Mouse (Mus musculus) MEL (cell line): ENCODE results near the gene Fer. TPM values are rescaled to one million over a fixed set of nuclear protein-coding genes. Genes with fewer than 3 reads are reported as not detected.

Experiments
- DNase-seq: peaks from one replicate; pipeline ENCODE4 v3.0.0; 2011; ENCODE audit warnings: low read depth, low spot score
- H3K27ac ChIP-seq: 2 replicates; pipeline ENCODE4 v1.5.1; 2012; ENCODE audit warnings: low read depth, mild to moderate bottlenecking, control low read depth, low read length, moderate library complexity; ENCODE audit not compliant: control insufficient read depth
- H3K27me3 ChIP-seq, 2 experiments: fragments of 150-350 bp in 1 of 2; sonication (generic) in 1 of 2; 2 replicates each; pipeline ENCODE4 v1.6.1; 2012; ENCODE audit warnings: low read length in 2 of 2, mild to moderate bottlenecking in 2 of 2, improper control_type of control experiment in 1 of 2, moderate library complexity in 1 of 2; ENCODE audit not compliant: insufficient read depth in 2 of 2, control insufficient read depth in 1 of 2
- H3K36me3 ChIP-seq, 2 experiments: 2 replicates each; pipeline ENCODE4 v1.6.1; 2012 to 2014; ENCODE audit warnings: low read length in 2 of 2, improper control_type of control experiment in 1 of 2, inconsistent platforms in 1 of 2, mild to moderate bottlenecking in 1 of 2; ENCODE audit not compliant: insufficient read depth in 2 of 2, control insufficient read depth in 1 of 2
- H3K4me1 ChIP-seq, 2 experiments: fragments of 150-350 bp in 1 of 2; sonication (generic) in 1 of 2; 2 replicates each; pipeline ENCODE4 v1.6.1; 2012; ENCODE audit warnings: low read length in 2 of 2, improper control_type of control experiment in 1 of 2, mild to moderate bottlenecking in 1 of 2; ENCODE audit not compliant: insufficient read depth in 2 of 2, control insufficient read depth in 1 of 2
- H3K4me3 ChIP-seq, 2 experiments: fragments of 150-350 bp in 1 of 2; sonication (generic) in 1 of 2; 2 replicates each; pipeline ENCODE4 v1.5.1; 2012; ENCODE audit warnings: low read depth in 2 of 2, low read length in 2 of 2, mild to moderate bottlenecking in 2 of 2, moderate library complexity in 2 of 2, control low read depth in 1 of 2, improper control_type of control experiment in 1 of 2; ENCODE audit not compliant: control insufficient read depth in 1 of 2, insufficient read depth in 1 of 2
- H3K79me2 ChIP-seq: 2 replicates; pipeline ENCODE4 v1.6.1; 2012; ENCODE audit warnings: mild to moderate bottlenecking, low read length, moderate library complexity; ENCODE audit not compliant: control insufficient read depth, poor library complexity, insufficient read depth
- H3K9ac ChIP-seq: 2 replicates; pipeline ENCODE4 v1.6.1; 2012; ENCODE audit warnings: low read depth, mild to moderate bottlenecking, control low read depth, low read length, moderate library complexity; ENCODE audit not compliant: control insufficient read depth, poor library complexity, severe bottlenecking
- H3K9me3 ChIP-seq: fragments of 150-350 bp; sonication (generic); replicated peaks from 2 replicates; pipeline ENCODE4 v1.6.1; 2012; ENCODE audit warnings: mild to moderate bottlenecking, low read length, improper control_type of control experiment, moderate library complexity; ENCODE audit not compliant: insufficient read depth
- BHLHE40 ChIP-seq: IDR thresholded peaks from 2 replicates; pipeline ENCODE4 v1.6.1; 2012; ENCODE audit warnings: low read depth, mild to moderate bottlenecking, inconsistent platforms, low read length, improper control_type of control experiment, borderline replicate concordance
- CHD1 ChIP-seq: IDR thresholded peaks from 2 replicates; pipeline ENCODE4 v1.6.1; 2012; ENCODE audit warnings: low read depth, mild to moderate bottlenecking, inconsistent platforms, low read length, improper control_type of control experiment
- CHD2 ChIP-seq: IDR thresholded peaks from 2 replicates; pipeline ENCODE4 v1.6.1; 2011; ENCODE audit warnings: low read length, improper control_type of control experiment
- CTCF ChIP-seq, 3 experiments: IDR thresholded peaks in 2 of 3; conservative IDR thresholded peaks in 1 of 3; 2 replicates each; pipeline ENCODE4 v1.5.1; 2011 to 2012; ENCODE audit warnings: low read length in 3 of 3, low read depth in 2 of 3, mild to moderate bottlenecking in 2 of 3, improper control_type of control experiment in 1 of 3, inconsistent platforms in 1 of 3, mixed read lengths in 1 of 3, moderate library complexity in 1 of 3; ENCODE audit not compliant: control insufficient read depth in 1 of 3, insufficient read depth in 1 of 3, poor library complexity in 1 of 3, severe bottlenecking in 1 of 3
- E2F4 ChIP-seq: IDR thresholded peaks from 2 replicates; pipeline ENCODE4 v1.6.1; 2011; ENCODE audit warnings: low read depth, low read length, improper control_type of control experiment, borderline replicate concordance
- EP300 ChIP-seq, 2 experiments: IDR thresholded peaks; 2 replicates each; pipeline ENCODE4 v1.6.1; 2011; ENCODE audit warnings: improper control_type of control experiment in 2 of 2, low read length in 2 of 2, low read depth in 1 of 2, mild to moderate bottlenecking in 1 of 2
- MAFK ChIP-seq: IDR thresholded peaks from 2 replicates; pipeline ENCODE4 v1.6.1; 2011; ENCODE audit warnings: low read depth, mild to moderate bottlenecking, low read length, improper control_type of control experiment, borderline replicate concordance
- NRF1 ChIP-seq: IDR thresholded peaks from 2 replicates; pipeline ENCODE4 v1.6.1; 2014; ENCODE audit warnings: low read depth, mild to moderate bottlenecking, inconsistent platforms, low read length, improper control_type of control experiment, moderate library complexity; ENCODE audit not compliant: poor library complexity, insufficient read depth, severe bottlenecking
- POLR2AphosphoS5 ChIP-seq: IDR thresholded peaks from 2 replicates; pipeline ENCODE4 v1.6.1; 2012; ENCODE audit warnings: low read depth, borderline replicate concordance, mild to moderate bottlenecking, inconsistent platforms, low read length, moderate library complexity, mixed read lengths
- SIN3A ChIP-seq: IDR thresholded peaks from 2 replicates; pipeline ENCODE4 v1.6.1; 2012; ENCODE audit warnings: low read length, improper control_type of control experiment, inconsistent platforms
- TAL1 ChIP-seq: IDR thresholded peaks from 2 replicates; pipeline ENCODE4 v1.6.1; 2012; ENCODE audit warnings: mild to moderate bottlenecking, inconsistent platforms, low read length, moderate library complexity, mixed read lengths
- TCF12 ChIP-seq: IDR thresholded peaks from 2 replicates; pipeline ENCODE4 v1.6.1; 2014; ENCODE audit warnings: low read depth, mild to moderate bottlenecking, inconsistent platforms, low read length, improper control_type of control experiment, moderate library complexity
- ZC3H11A ChIP-seq: IDR thresholded peaks from 2 replicates; pipeline ENCODE4 v1.6.1; 2012; ENCODE audit warnings: low read depth, mild to moderate bottlenecking, inconsistent platforms, low read length, improper control_type of control experiment
- polyA plus RNA-seq, 2 experiments: library from polyadenylated mRNA; stranded (reverse) in 1 of 2; unstranded in 1 of 2; fragments of >175 nt in 1 of 2; fragments of >200 nt in 1 of 2; gene quantifications; 2 replicates each; pipeline versions ENCODE4 v1.2.1 to v1.2.4; 2012; ENCODE audit warnings: low replicate concordance in 2 of 2, low read depth in 1 of 2; ENCODE audit not compliant: insufficient read length in 2 of 2, insufficient read depth in 1 of 2, missing spikeins in 1 of 2
- total RNA-seq: library from RNA; depleted of rRNA; stranded (reverse); fragments of 300-350 nt; gene quantifications from 2 replicates; pipeline ENCODE4 v1.2.3, GENCODE M21; 2012

Gene Fer
- total and polyA plus RNA-seq, 3 experiments: 8.5 to 11.2 TPM; not detected in 1

DNA sequence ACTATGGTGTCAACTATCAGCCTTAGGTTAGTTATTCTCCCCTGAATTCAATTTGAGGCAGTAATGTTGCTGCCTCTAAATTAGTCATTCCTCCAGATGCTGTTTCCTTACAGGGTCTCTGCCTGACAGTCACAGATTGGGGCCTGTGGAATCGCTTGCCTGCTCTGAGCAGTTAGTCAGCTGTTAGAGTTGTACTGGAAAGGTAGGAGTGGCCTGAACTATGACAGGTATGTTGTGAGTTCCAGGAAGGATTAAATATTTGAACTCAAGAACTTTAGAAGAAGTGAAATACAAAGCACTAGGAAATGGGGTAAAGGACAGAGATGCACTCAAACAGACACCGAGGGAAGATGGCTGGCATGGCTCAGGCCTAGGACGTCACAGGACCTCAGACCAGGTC lies 233.9 kb downstream of the Fer start:
- Histone ChIP-seq H3K36me3 (peaks cover 0 to 6% of the 10 kb centered on the region in 2 experiments; a peak in 2 of 4 replicates), H3K79me2 (no peaks in the 10 kb centered on the region), H3K27me3 (no peaks in the 10 kb centered on the region), H3K9ac (no peak overlapping the region), H3K4me1 (peaks cover 4 to 5% of the 10 kb centered on the region in 2 experiments; a peak in 3 of 4 replicates), H3K9me3 (no peaks in the 10 kb centered on the region), H3K4me3 (no peak overlapping the region), H3K27ac (no peak overlapping the region)
- DNase-seq: no peak
- TF ChIP-seq MAFK (no peak), POLR2AphosphoS5 (no peak), ZC3H11A (no peak), CHD2 (no peak), CHD1 (no peak), SIN3A (no peak), NRF1 (no peak), E2F4 (no peak), EP300 (IDR thresholded peaks at IDR 0.05; ENCODE audit: low read depth in 1 of 2, low read length in 2 of 2) (no peak), TAL1 (no peak)

DNA sequence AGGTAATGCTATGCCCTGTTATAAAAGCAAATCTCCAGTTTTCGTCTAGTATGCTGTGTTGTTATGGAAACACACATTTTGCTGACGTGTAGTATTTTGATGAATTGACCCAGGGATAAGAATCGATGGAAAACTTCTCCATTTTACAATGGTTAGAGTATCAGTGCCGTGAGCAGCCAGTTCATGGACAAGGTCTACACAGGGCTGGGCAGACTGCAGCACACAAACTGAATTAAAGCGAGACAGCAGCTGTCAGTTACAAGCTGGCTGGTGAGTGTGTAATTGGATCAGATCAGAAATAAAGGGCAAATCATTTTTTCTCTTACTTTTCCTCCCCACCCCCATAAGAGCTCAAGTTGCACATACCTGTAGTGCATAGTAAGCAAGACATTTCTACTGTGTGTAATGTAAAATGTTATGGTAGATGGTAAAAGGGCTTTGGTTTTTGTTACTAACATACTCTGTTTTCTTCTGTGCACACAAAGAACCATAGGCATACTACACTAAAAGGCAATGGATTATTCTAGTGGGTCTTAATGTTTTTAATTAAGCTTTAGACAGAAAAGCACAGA lies 235.0 kb downstream of the Fer start:
- Histone ChIP-seq H3K27ac (no peak overlapping the region), H3K4me3 (no peak overlapping the region), H3K9me3 (no peaks in the 10 kb centered on the region), H3K27me3 (no peaks in the 10 kb centered on the region), H3K79me2 (no peaks in the 10 kb centered on the region), H3K36me3 (peaks cover 0 to 6% of the 10 kb centered on the region in 2 experiments; a peak in 2 of 4 replicates), H3K9ac (no peak overlapping the region), H3K4me1 (peaks cover 3 to 5% of the 10 kb centered on the region in 2 experiments; a peak in 2 of 4 replicates)
- TF ChIP-seq TCF12: no peak
- no peak for TF ChIP-seq BHLHE40
- TF ChIP-seq ZC3H11A: no peak
- no peak for TF ChIP-seq CTCF (IDR thresholded peaks at IDR 0.05 in 2 of 3, conservative IDR thresholded peaks at IDR 0.05 in 1 of 3; ENCODE audit: control insufficient read depth in 1 of 3, insufficient read depth in 1 of 3, low read depth in 2 of 3, low read length in 3 of 3, poor library complexity in 1 of 3, severe bottlenecking in 1 of 3)
- no peak for DNase-seq
